Mouse (Mus musculus) T-helper 1 cell (primary cell): ENCODE measurements at regions not wholly inside any gene's neighbourhood (a gene's known extent, or its start where the extent isn't known, plus 50 kb on each side); places are given as distances from the start of the nearest gene placed in this dataset.
"Not testable (repeated sequence)": the region's sequence is repeated elsewhere in the genome, so short reads cannot be mapped to it uniquely, and the experiment has no call there.

Experiments
- in situ Hi-C: fragments of 300-600 bp; cut with MboI, MseI; formaldehyde crosslinking; loops from one replicate; pipeline ENCODE4 v1.15.1; 2025; ENCODE audit warnings: high pct_unique_total_duplicates

DNA sequence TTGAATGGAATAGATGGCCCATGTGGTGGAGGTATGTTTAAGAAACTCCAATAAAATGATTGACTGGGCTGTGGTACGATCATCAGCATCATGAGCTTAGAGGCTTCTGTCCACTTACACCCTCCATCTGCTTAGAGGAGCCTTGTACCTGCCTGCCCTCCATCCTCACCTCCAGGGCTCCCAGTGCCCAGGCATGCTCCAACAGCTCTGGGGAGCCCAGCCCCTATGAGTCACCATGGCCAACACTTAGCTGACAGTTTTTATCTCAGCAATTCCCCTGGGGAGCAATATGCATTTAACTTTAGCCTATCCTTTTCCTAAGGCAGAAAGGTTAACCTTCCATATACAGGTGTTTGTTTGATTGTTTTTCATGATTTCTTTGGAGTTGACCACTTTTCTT lies 174.3 kb upstream of the Plxna2 start:
- in situ Hi-C loops, result no loop called here

DNA sequence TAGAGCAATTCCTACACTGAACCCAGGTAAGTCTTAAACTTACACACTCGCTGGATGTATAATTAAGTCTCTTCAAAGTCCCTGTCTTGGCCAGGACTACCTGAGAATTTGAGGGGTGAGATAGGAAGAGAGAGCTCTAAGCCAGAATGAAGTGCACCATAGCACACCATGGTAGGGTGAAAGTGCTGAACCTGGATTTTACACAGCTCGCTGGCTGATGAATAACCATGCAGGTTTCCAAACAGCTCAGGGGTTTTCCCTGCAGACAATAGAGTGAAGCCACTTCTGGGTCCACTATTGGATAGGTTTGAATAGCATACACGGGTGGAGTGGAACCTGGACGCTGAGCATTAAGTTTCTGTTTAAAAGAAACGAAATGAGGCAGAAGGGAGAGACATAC lies 180.7 kb upstream of the Plxna2 start:
- in situ Hi-C loops, result no loop called here

DNA sequence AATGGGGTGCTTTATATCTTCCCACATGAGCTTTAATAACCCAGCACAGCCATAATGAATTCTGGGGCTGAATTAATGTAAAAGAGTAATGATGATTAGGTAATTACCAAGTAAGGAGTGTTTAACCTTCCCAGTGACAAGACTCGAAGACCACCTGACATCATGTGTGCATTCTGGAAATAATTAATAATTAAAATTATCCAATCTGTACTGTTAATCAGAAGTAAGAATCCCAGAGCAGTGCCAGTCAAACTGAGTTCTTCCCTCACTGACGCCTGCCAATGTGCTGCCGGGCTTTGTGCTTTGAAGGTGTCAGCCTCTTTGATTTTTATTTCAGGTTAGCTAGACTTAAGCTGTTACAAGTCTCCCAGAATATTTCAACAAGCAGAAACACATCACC lies 183.0 kb upstream of the Plxna2 start:
- in situ Hi-C loops, result no loop called here

DNA sequence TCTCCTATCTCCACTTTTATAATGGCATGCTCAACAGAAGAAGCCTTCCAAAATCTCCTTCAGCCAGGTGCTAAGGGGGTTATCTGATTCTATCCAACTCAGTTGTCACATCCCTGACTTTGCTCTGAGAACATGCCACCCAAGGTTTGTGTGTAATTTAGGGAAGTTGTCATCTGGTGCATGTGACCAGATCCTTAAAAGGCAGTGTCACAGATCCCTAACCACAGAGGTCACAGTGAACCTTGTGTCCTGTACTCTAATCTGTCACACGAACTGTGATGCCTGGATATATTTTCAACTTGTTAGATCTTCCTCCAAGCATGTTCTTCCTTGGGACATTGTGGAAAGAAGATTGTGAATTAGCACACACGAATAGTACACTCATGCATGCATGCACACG lies 189.4 kb upstream of the Plxna2 start:
- in situ Hi-C loops, result loop anchor here (10.0 kb wide), 1 partner anchor 414 kb away; no protein-coding TSS in a partner anchor

DNA sequence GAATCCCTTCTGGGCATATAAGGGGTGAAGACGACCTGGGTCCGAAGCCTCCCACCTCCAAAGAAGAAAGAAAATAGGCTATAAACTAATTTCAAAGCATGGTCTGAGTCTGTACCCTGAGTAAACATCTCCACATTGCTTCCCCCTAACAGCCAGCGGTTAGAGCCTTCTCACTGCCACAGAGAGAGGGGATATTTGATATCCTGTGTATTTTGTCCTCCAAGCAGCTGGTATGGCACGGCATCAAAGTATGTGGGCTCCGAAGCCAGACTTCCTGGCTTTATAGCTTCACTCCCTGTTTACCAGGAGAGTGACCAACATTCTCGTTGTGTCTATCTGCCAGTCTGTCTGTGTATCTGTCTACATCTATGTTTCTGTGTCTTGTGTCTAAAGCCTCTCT lies 191.7 kb upstream of the Plxna2 start:
- in situ Hi-C loops, result loop anchor here (10.0 kb wide), 1 partner anchor 411 kb away; no protein-coding TSS in a partner anchor

DNA sequence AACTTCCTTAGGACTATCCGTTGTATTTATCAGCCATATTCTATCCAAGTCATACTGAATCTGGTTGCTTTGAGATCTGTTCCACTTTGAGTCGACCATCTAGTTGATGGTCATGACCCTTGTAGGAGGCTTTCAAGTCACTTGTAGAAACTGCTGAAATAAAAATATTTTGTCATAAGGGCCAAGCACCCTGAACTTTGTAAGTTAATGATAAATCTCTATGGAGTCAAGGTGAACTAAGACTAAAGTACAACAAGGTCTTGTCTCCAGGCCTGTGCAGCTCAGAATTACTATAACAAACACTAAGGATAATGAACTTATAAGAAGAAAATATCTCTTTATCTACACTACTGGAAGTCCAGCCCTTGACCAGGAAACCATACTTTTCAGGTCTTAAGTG lies 193.8 kb upstream of the Plxna2 start:
- in situ Hi-C loops, result loop anchor here (10.0 kb wide), 1 partner anchor 409 kb away; no protein-coding TSS in a partner anchor

DNA sequence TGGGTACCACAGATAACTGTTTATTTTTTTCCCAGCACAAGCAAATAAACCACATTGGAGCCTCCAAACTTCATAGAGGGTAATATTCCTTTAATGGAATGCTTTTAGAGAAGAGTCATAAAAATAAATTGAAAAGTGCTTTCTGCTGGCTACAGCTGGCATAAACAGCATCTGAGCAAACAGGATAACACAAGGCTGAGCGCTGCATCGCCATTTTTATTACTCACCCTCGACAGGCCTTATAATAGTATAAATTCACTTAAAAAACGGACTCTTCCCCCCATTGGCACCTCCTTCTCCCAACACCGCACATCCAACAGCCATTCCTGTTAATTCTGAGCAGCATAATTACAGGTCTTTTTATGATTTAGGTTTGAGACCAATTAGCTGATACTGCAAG lies 205.8 kb upstream of the Plxna2 start:
- in situ Hi-C loops, result no loop called here

DNA sequence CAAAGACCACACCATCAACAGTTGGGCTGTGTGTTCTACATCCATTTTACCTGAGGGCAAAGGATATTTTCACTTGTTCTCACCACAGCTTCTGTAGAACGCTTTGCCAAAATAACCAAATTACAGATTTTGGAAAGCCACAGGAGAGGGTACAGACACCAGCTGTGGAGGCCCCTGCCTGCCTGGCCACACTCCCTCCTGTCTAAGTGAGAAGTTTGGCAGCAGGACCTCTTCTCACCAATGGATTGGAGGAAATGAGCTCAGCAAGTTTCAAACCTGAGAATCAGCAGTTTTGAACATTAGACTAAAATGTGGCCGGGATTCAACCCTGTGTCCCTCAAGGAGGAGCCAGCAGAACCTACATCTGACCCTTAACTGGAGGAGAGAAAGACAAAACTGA lies 206.2 kb upstream of the Plxna2 start:
- in situ Hi-C loops, result no loop called here

DNA sequence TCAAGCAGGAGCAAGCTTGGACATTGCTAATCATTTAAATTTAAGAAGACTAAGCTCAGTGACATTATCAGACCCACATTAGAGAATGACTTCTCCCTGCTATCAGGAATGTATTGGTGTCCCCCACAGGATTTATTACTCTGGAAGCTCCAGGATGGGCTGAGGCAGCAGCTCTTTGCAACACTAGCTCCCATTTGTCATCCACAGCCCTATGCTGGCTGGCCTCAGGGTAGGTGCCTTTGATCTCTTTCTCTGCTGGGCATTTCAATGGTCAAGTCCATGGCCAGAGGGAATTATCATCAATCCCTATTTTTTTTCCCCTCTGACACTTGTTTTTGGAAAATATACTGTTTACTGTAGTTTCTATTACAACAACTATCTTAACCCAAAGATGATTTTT lies 218.7 kb upstream of the Plxna2 start:
- in situ Hi-C loops, result no loop called here

DNA sequence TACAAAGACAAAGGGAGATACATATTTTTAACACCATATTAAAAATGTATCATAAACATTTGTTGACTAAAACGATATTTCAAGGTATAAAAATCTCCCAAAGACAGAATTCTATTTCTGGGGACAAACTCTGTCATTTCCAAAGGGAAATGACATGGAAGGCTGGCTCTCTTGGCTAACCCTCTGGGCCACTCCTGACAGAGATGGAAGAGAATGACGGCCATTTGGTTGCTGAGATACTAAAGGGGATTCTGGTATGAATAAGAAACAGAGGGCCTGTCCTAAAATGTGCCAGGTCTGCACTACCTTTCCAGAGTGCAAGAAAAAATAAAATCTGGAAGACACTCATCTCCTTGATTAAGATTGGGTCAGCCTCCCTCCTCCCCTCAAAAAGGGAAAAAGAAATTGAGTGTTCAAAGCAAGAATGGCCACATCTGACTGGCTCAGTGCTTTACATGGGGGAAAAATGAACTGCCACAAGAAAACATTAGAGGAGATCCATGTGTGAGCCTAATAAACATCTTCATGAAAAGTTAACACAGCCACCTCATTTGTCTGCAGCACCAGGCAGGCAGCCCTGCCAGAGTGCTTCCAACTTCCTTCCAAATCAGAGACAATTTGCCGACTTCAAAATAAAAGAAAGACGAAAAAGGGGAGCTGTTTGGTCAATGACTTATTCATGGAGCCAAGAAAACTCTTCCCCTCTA lies 221.1 kb upstream of the Plxna2 start:
- in situ Hi-C loops, result no loop called here

DNA sequence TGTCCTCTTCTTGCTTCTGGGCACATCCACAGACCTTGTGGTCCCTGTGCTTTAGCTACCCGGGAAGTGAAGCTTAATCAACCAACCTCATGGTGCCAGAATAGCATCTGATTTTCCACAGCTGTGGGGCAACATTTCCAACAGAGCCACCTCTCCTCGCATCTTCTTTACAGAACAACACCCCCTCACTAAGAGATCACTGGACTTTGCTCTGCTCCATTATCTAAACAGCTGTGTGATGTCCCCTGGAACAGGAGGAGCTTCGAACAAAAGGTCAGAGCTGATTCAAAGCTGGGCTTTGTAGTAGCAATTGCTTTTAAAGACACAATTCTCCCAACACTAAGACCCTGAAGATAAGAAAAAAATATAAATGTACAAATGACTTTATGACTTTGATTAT lies 224.3 kb upstream of the Plxna2 start:
- in situ Hi-C loops, result no loop called here

DNA sequence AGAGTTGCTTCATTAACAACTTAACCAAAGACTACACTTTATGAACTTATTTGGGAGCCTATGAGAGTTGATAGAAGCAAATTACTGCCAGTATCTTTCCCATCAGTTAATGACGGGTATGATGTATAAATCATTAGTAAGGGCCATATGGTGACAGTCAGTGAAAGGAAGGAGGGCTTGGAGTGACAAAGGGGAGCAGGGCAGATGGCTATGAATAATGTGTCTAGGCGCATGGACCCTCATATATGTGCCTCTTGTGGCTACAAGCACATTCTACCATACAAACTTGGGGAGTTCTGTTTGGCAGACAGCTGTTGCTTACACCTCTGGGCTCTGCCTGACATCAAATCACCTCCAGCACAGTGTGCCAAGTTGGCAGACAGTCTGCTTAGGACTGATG lies 227.8 kb upstream of the Plxna2 start:
- in situ Hi-C loops, result no loop called here

DNA sequence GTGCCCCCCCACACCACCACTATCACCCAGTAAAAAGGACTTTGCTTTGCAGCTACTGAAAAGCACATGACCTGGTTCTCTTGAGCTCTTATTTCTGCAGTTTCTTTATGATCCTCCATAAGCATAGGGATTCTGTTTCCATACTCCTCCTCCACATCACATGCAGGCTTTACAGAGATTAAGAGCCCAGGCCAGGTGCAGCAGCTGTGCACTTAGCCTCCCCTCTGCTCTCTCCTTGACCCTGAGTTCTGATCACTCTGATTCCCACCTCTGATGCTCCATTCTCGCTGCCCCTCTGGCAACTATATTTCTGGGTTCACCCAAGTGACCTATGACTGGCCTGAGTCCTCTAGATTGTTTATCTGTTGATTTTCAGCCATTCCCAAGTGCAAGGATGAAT lies 239.9 kb upstream of the Plxna2 start:
- in situ Hi-C loops, result no loop called here

DNA sequence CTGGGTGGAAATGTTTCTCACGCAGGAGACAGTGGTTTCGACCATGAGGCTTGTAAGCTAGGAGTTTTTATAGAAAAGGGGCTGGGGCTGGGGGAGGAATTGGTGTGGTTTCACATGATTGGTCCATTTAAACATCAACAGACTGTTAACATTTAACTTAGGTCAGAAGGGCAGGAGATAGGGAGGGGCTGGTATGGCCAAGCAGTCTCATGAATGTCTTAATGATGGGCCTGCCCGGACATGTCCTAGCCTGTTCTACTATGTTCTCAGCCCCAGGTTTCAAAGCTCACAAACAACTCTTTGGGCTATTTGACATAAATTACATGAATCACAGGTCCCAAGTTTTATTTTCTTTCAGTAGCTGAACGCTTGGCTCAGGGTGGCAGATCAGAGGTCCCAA lies 244.5 kb upstream of the Plxna2 start:
- in situ Hi-C loops, result not testable (repeated sequence)

DNA sequence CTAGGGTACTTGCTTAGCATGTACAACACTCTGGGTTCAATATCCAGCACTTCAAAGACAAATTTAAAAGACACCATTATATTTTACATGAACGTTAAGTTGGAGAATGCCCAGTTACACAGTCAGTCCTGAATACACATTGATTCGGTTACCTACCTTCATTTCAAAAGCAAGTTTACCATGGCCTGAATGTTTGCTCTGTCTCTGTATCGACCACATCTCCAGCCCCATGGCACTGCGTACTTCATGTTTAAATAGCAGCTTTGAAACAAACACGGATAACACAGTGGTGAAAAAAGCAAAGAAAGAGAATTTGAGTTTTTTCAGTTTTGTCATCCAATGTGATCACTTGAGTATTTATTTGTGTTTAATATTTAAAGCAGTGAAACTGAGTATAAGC lies 254.1 kb upstream of the Plxna2 start:
- in situ Hi-C loops, result no loop called here

DNA sequence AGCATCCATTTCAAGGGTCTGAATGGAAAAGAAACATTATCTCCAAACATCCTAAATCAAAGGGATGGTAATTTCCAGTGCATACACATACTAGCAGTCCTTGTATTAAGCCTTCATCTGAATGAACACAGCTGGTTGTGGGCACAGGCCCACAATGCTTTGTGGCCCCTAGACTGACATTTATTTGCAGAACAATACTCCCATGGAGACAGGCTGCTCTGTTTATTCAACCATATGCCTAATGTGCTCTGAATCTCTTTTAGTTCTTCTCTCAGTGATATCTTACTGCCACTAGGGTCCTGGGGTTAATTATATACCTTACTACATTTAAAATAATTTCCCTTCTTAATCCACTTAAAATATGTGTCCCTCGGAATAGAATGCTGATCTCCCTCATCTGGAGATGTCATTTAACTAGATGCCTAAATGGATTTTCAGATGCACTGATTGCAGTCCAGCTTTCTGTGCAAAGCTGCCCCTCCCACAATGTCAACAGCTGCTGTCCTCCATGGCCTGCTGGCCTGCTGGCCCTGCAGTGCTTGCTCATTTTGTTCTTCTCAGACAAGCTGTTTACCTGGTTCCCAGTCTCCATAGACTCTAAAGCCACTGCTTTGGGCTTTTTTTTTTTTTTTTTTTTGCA lies 254.8 kb upstream of the Plxna2 start:
- in situ Hi-C loops, result no loop called here

DNA sequence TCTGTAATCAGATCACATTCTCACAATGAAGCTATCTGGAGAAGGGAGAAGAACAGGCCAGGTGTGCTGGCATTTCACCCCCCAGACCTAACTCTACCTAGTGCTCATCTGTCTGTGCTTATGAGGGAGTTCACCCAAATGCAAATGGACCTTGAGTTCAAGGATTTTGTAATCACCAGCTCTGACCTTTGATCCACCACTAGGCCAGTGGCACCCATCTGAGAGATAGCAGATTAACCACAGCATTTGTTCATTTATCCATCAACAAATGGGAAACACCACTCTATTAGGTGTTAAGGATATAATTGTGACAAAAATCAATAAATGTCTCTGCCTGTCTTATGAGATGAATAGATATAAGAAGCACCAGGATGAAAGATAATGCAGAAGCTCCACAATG lies 255.7 kb upstream of the Plxna2 start:
- in situ Hi-C loops, result no loop called here

DNA sequence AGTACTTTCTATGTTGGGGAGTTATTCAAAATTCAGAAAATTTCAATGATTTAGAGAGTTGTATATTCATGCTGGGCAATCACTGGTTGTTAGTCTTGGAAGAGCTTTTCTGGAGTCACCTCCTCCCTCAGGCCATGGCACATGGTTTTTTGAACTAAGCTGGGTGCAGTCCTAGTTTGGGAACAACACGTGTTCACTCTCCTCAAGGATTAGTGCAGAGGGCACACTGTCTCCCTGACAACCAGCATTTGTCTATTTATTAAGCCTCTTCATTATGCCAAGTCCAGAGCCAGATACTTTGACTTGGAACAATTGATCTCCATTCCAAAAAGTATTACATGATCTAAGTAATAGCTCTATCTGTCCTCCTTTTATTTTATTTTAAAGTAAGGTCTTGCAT lies 256.7 kb upstream of the Plxna2 start:
- in situ Hi-C loops, result no loop called here

DNA sequence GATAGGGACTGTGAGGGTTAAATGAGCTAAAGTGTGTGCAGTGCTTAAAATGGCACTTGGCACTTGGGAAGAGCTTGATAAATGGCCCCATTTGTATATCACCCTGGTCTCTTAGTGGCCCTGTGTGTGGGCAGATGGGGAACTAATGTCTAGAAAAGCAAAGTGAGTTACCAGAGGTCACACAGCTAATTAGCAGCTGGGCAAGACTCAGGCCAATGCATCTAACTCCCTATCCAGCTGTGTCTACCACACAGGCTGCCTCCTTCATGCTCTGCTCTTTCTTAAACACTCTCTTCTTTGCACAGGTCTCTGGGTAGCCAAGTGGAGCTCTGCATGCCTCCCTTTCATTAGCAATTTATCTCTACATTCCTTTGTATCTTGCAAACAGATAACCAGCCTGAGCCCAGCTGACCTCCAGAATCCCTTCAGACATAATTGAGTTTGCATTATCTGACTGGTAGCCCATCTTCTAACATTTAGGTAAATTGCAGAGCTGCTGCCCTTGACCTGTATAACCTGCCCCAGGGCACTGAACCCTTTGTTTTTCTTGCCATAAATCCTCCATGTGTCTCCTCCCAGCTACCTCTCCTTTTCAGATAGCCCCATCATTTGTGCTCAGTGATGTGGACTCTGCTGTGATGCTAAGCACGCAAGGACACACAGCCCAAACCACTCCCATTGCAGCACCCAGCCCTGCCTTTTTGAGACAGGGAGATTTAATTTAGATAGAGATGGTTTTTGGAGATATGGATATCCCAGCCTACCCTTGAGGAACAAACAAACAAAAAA lies 263.5 kb upstream of the Plxna2 start:
- in situ Hi-C loops, result no loop called here

DNA sequence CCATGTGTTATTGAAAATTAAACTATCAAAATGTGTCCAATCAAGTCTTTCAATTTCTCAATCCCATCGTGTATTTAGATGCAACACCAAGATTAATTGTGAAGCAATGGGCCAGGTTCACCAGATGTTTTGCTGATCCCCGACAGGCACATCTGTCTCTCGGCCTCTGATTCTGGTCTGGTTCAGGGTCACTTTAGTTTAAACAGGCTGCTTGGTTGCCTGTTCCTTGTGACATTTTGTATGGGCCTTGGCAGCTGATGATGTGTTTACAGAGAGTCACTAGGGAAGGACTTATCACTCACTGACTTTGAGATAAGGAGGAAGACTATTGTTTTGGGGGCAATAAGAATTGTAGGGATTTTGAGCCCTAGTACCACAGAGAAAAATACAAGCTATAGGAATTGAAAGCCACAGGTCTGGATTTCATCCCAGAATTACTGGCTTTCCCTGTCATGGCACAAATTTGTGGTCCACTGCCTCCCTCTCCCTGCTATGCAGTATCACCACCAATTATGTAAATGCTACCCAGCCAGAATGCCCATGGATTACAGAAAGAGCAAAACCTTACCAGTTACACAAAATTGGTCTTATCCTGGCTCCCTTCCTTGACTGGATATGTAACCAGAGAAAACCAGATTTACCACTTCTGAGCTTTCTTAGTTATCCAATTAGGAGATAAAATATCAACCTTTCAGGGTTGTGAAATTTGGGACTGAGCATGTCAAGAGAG lies 272.5 kb upstream of the Plxna2 start:
- in situ Hi-C loops, result no loop called here

DNA sequence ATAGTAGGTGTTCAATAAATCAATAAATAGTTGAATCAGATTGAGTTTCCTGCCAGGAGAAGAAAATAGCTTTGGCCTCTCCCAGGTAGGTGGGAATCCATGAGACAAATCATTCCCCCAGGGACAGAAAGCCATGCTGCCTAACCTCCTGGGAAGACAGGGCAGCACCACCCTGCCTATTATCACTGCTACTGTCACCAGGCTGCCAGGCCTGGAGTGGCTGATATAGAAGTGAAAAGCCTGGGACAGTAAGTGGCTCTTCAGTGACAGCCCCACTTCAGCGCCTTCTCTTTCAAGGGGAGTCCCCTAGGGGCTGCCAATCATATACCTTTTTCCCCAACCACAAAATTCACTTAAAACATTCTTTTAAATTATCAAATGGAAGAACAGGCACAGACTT lies 275.4 kb upstream of the Plxna2 start:
- in situ Hi-C loops, result no loop called here

DNA sequence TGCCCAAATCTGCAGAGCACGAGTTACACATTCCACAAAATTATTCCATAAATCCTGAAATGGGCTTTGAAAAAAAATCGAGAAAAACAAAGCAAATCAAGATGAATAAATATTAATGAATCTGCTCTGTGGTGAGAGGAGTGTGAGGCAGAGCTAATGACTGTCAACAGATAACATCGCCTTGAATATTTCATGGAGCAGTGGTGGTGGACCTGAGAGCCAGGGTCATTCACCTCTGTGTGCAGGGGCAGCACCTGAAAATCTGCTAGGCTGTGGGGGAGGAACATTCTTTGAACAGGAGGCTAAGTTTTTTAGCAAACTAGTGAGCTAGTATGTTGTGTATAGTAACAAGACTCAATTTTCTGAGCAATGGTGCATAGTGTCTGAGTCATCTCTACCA lies 276.3 kb upstream of the Plxna2 start:
- in situ Hi-C loops, result no loop called here
